In genomic region chr10:11081611-11082398, GRCm38 (mm10) we compare ENCODE assay signal across 9 mouse cellular contexts. TPM values are rescaled to one million over a fixed set of nuclear protein-coding genes. Genes with fewer than 3 reads are reported as not detected.
DNase-seq lines count a peak whose midpoint lies in the region; ATAC-seq and TF ChIP-seq lines count a peak whose summit lies in the region.
"Had no signal": no experiment of that assay in that cellular context is flagged by ENCODE, and none has a peak within 500 bp of the region (broad histone marks: within the 10 kb centered on the region; RNA-seq: fewer than 3 reads in every experiment).

Gene Grm1 (minus strand): TSS chr10:11082356.

- peak in 1 of 2 experiments; percentile 18 for DNase-seq in heart, adult 18-20 months
- DNase-seq in heart, postnatal 25 days (ENCODE audit: low spot score) = no peak
- peak; percentile 3 for DNase-seq in G1E (ENCODE audit: low spot score)
- peak; percentile 49 for DNase-seq in embryo, embryonic 11.5 days (ENCODE audit: low read depth, low spot score)
- DNase-seq in left cerebral cortex, postnatal 36 days (ENCODE audit: low spot score in 2 of 2) = peak; percentile 51 to 55
- peak; percentile 68 to 70 for DNase-seq in right cerebral cortex, adult 2 months (ENCODE audit: low spot score in 2 of 2)
- no peak for DNase-seq in B cell, adult 2 months

- H3K9ac ChIP-seq in heart, embryonic 16.5 days (ENCODE audit: low read length) = no peak within 1 kb of the TSS

- 4% methylated on average over 28 of the region's 32 CpGs for WGBS in heart, embryonic 16.5 days

- no peak within 1 kb of the TSS for H3K4me3 ChIP-seq in G1E (ENCODE audit: low read depth, low read length)
- H3K4me3 ChIP-seq in heart, embryonic 16.5 days (ENCODE audit: low read length) = no peak within 1 kb of the TSS

- no peak within 1 kb of the TSS for H3K27ac ChIP-seq in heart, embryonic 16.5 days (ENCODE audit: low read length)

- ATAC-seq in G1E (ENCODE audit: extremely low read depth, insufficient number of reproducible peaks, low FRiP score, poor library complexity, severe bottlenecking) = no peak
- no peak for ATAC-seq in heart, embryonic 16.5 days (replicated peaks; ENCODE audit: extremely low read depth, insufficient read depth, low FRiP score)

- H3K9me3 ChIP-seq in G1E (replicated peaks) = no peaks in the 10 kb centered on the region
- no peaks in the 10 kb centered on the region for H3K9me3 ChIP-seq in heart, embryonic 16.5 days (replicated peaks; ENCODE audit: control insufficient read depth, low read length)

- H3K36me3 ChIP-seq in G1E (replicated peaks) = no peaks in the 10 kb centered on the region
- no peaks in the 10 kb centered on the region for H3K36me3 ChIP-seq in heart, embryonic 16.5 days (ENCODE audit: control insufficient read depth, insufficient read depth)

- H3K4me1 ChIP-seq in G1E (ENCODE audit: insufficient read depth, low read depth, low read length) = no peaks in the 10 kb centered on the region
- H3K4me1 ChIP-seq in heart, embryonic 16.5 days (ENCODE audit: control insufficient read depth, insufficient read depth, low read length) = no peaks in the 10 kb centered on the region

- no peak for TF ChIP-seq CTCF in G1E (IDR thresholded peaks at IDR 0.05; ENCODE audit: low read depth, low read length)

- intact Hi-C loops in heart, postnatal 25 days (cut with DNase I) = no loop called here
- intact Hi-C loops in left cerebral cortex, postnatal 36 days (cut with DNase I) = loop anchor here (10.0 kb wide), 2 partner anchors 397 to 677 kb away; partner anchors contain the start of gene Gm10944

- no peaks in the 10 kb centered on the region for H3K27me3 ChIP-seq in G1E (ENCODE audit: insufficient read depth, low read length)
- peaks cover 35% of the 10 kb centered on the region for H3K27me3 ChIP-seq in heart, embryonic 16.5 days (ENCODE audit: control insufficient read depth, insufficient read depth, low read length)

- H3K4me2 ChIP-seq in heart, embryonic 16.5 days (ENCODE audit: low read depth, low read length) = 0 out of 2 replicates have a peak within 1 kb of the TSS, but pooled peaks have one; percentile 6

RNA-seq across cellular contexts. Expression of gene Grm1, which starts in this region (rescaled TPM):
- 10 to 100 TPM; 13.0 TPM for total RNA-seq in heart, adult 18-20 months (2021)
- total RNA-seq in heart, postnatal 25 days (2021) = 1 to 10 TPM; 3.6 to 5.0 TPM
- total RNA-seq in G1E (2014; fragmentation: Nextera tagmentation) = not detected in 2 replicates
- 0.29 and 0.66 TPM in 2 replicates for total RNA-seq in G1E (2017)
- not detected in 2 replicates for polyA plus RNA-seq in G1E (2012)
- polyA plus RNA-seq in heart, embryonic 16.5 days (2015; fragmentation: Nextera tagmentation; extraction: Ambion mirVana) = 0.08 and 0.12 TPM in 2 replicates
- 10 to 100 TPM; 39.5 to 50.2 TPM for total RNA-seq in left cerebral cortex, postnatal 36 days (2021)
- total RNA-seq: liver, adult 2 months had no signal
- polyA plus RNA-seq: liver, adult 2 months had no signal

Comparison
In these comparisons a context has a peak if more than half of its experiments do, and no peak if none do; other contexts are left out.
1. Peak in DNase-seq in G1E; RNA of the gene not detected or under 1 TPM.
2. DNase-seq: peak in embryo, embryonic 11.5 days (single experiment), left cerebral cortex, postnatal 36 days (2 of 2) and right cerebral cortex, adult 2 months (2 of 2); none in heart, postnatal 25 days (single experiment) and B cell, adult 2 months (0 of 2).